Mouse (Mus musculus) hindbrain, embryonic 10.5 days (tissue): ENCODE measurements around the gene Bpifc. TPM values are rescaled to one million over a fixed set of nuclear protein-coding genes. Genes with fewer than 3 reads are reported as not detected.
"Not testable (repeated sequence)": the region's sequence is repeated elsewhere in the genome, so short reads cannot be mapped to it uniquely, and the experiment has no call there.

Experiments used
- DNase-seq: peaks from one replicate; pipeline ENCODE4 v3.0.0-alpha.2; 2017; ENCODE audit warnings: low spot score
- H3K27ac ChIP-seq: fragments of 300-500 bp; sonication (generic); 2 replicates; pipeline ENCODE4 v1.5.1; 2016; ENCODE audit warnings: mild to moderate bottlenecking, moderate library complexity
- H3K27me3 ChIP-seq: fragments of 300-500 bp; sonication (generic); 2 replicates; pipeline ENCODE4 v1.6.1; 2016; ENCODE audit warnings: mild to moderate bottlenecking; ENCODE audit not compliant: poor library complexity, insufficient read depth, severe bottlenecking
- H3K36me3 ChIP-seq: fragments of 300-500 bp; sonication (generic); 2 replicates; pipeline ENCODE4 v1.6.1; 2016; ENCODE audit warnings: mild to moderate bottlenecking, moderate library complexity
- H3K4me1 ChIP-seq: fragments of 300-500 bp; sonication (generic); replicated peaks from 2 replicates; pipeline ENCODE4 v1.6.1; 2016; ENCODE audit warnings: mild to moderate bottlenecking
- H3K4me3 ChIP-seq: fragments of 300-500 bp; sonication (generic); 2 replicates; pipeline ENCODE4 v1.5.1; 2016; ENCODE audit warnings: mild to moderate bottlenecking, moderate library complexity
- H3K9me3 ChIP-seq: fragments of 300-500 bp; sonication (generic); 2 replicates; pipeline ENCODE4 v1.6.1; 2016; ENCODE audit warnings: mild to moderate bottlenecking, moderate library complexity
- WGBS: fragments of 180-500 bp; shearing (Covaris S2); methylation state at CpG from one replicate; pipeline ENCODE4 v1.1.7; 2016; 5-methylcytosine and 5-hydroxymethylcytosine counted together
- polyA plus RNA-seq: library from polyadenylated mRNA; unstranded; fragments of >200 nt; fragmentation: Nextera tagmentation; extraction: Ambion mirVana; gene quantifications from 2 replicates; pipeline ENCODE4 v1.2.1, GENCODE M21; 2016

Gene Bpifc
- polyA plus RNA-seq, 1 experiment from 2014 or later: 0.05 TPM

GRCm38 (mm10) chr10:86030743-86031142, 19.0 kb upstream of the Bpifc start:
- H3K27me3 ChIP-seq: no peaks in the 10 kb centered on the region
- WGBS: 93% methylated on average over 7 of the region's 7 CpGs
- H3K27ac ChIP-seq: no peak overlapping the region
- peaks cover 22% of the 10 kb centered on the region for H3K36me3 ChIP-seq
- DNase-seq: no peak
- H3K9me3 ChIP-seq: no peaks in the 10 kb centered on the region
- H3K4me1 ChIP-seq: no peaks in the 10 kb centered on the region
- no peak overlapping the region for H3K4me3 ChIP-seq

- not testable (repeated sequence) for H3K4me3 ChIP-seq, H3K9me3 ChIP-seq, H3K27me3 ChIP-seq, H3K4me1 ChIP-seq, H3K27ac ChIP-seq, DNase-seq
- 85% methylated on average over 1 of the region's 1 CpGs for WGBS
- H3K36me3 ChIP-seq: peaks cover 22% of the 10 kb centered on the region
These were observed 15.1 kb upstream of the Bpifc start for GRCm38 (mm10) chr10:86026807-86027206.

DNA sequence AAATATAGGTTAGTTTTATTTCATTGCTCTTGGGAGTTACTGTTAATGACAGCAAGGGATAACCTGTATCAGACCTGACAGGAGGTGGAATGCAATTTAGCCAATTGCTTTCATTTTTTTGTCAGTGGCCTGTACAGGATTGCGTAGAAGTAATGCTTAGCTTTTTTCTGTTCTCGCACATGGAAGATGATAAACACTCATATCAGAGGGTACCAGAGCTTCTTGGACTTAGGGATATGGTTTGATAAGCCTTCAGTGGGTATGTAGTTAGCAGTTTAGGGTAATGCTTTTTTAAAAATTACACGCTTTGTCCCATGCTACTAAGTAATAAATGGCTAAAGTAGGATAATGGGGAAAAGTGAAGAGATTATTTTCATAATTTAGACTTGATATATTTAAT, 14.7 kb upstream of the Bpifc start:
- 91% methylated on average over 3 of the region's 3 CpGs for WGBS
- no peak overlapping the region for H3K4me3 ChIP-seq
- no peaks in the 10 kb centered on the region for H3K9me3 ChIP-seq
- DNase-seq: no peak
- H3K27ac ChIP-seq: no peak overlapping the region
- peaks cover 12% of the 10 kb centered on the region for H3K4me1 ChIP-seq
- H3K27me3 ChIP-seq: no peaks in the 10 kb centered on the region
- H3K36me3 ChIP-seq: peaks cover 22% of the 10 kb centered on the region

- Histone ChIP-seq H3K9me3 (no peaks in the 10 kb centered on the region), H3K4me1 (peaks cover 13% of the 10 kb centered on the region), H3K27me3 (no peaks in the 10 kb centered on the region), H3K4me3 (no peak overlapping the region), H3K36me3 (peaks cover 17% of the 10 kb centered on the region), H3K27ac (no peak overlapping the region)
- no peak for DNase-seq
- 90% methylated on average over 2 of the region's 2 CpGs for WGBS
These were observed 14.2 kb upstream of the Bpifc start for GRCm38 (mm10) chr10:86025906-86026305.

DNA sequence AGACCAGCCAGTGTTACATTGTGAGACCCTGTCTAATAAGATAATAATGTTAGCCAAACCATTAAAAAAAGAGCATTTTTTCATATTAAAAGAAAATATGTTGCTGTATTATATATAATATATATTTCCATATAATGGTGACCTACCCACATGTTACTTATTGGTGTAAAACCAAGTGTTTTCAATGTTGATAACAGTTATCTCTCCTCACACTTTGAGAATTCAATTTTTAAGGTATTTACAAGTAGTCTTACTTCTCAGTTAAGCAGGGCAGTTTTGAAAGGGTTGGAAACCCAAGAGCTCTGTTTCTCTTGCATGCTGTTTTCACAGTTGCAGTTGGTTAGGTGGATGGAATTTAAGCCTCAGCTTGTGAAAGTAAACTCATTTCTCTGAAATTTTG, 11.5 kb upstream of the Bpifc start:
- H3K4me3 ChIP-seq: peak overlapping the region; percentile 88; the same call in 1 of the 2 replicates
- H3K36me3 ChIP-seq: peaks cover 6% of the 10 kb centered on the region
- no peaks in the 10 kb centered on the region for H3K9me3 ChIP-seq
- H3K27ac ChIP-seq: no peak overlapping the region
- DNase-seq: no peak
- no peaks in the 10 kb centered on the region for H3K27me3 ChIP-seq
- peaks cover 13% of the 10 kb centered on the region for H3K4me1 ChIP-seq

GRCm38 (mm10) chr10:86022474-86022816, 10.8 kb upstream of the Bpifc start:
- Histone ChIP-seq H3K27ac (peak overlapping the region; percentile 95), H3K9me3 (no peaks in the 10 kb centered on the region), H3K27me3 (no peaks in the 10 kb centered on the region), H3K4me3 (peak overlapping the region; percentile 88), H3K36me3 (peaks cover 6% of the 10 kb centered on the region), H3K4me1 (peaks cover 13% of the 10 kb centered on the region)
- no peak for DNase-seq
- 9% methylated on average over 6 of the region's 6 CpGs for WGBS

DNA sequence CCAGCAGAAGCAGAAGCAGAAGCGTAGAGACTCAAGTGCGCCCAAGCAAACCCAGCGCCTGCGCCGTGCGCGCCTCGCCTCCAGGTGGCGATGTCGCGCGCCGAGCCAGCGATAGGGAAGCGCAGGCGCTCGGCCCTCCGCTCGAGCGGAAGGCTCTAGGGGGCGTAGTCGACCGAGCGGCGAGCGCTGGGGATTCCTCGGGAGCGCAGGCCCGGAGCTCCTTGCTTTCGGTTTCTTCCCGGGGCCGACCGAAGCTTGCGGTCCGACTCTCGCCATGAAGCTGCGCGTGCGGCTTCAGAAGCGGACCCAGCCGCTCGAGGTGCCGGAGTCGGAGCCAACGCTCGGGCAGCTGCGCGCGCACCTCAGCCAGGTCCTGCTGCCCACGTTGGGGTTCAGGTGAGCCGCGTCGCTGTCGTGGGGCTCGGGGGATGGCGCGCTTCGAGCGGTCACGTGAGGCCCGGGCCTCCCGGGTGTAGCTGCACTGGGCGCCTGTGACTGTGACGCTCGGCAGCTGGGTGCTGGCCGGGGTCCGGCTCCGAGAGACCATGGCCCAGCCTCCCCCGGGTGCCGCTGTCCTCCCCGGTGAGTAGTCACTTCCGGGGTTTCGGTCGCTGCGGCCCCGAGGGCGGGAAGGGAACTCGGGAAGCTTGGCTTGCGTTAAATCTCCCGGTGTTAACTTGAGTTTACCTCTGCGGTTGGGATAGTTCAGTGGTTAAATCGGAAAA, 10.2 kb upstream of the Bpifc start, which contains the start of gene Fbxo7:
Fbxo7 (plus strand) TSS at position 224 of the 725 bp plus-strand sequence.
- Histone ChIP-seq H3K27ac (peak within 1 kb of the TSS; percentile 95), H3K4me3 (peak within 1 kb of the TSS; percentile 88), H3K4me1 (peaks cover 13% of the 10 kb centered on the region), H3K9me3 (no peaks in the 10 kb centered on the region), H3K27me3 (no peaks in the 10 kb centered on the region), H3K36me3 (peaks cover 6% of the 10 kb centered on the region)
- WGBS: under 1% methylated on average over 82 of the region's 82 CpGs
- peak; percentile 90 for DNase-seq

GRCm38 (mm10) chr10:86021408-86021748, 9.7 kb upstream of the Bpifc start:
- Histone ChIP-seq H3K27ac (peak overlapping the region; percentile 95), H3K9me3 (no peaks in the 10 kb centered on the region), H3K4me3 (peak overlapping the region; percentile 88), H3K4me1 (peaks cover 13% of the 10 kb centered on the region), H3K36me3 (peaks cover 6% of the 10 kb centered on the region), H3K27me3 (no peaks in the 10 kb centered on the region)
- WGBS: 2% methylated on average over 3 of the region's 3 CpGs
- DNase-seq: no peak

GRCm38 (mm10) chr10:86018813-86019212, 7.1 kb upstream of the Bpifc start:
- peaks cover 13% of the 10 kb centered on the region for H3K4me1 ChIP-seq
- no peak overlapping the region for H3K4me3 ChIP-seq
- no peak for DNase-seq
- no peaks in the 10 kb centered on the region for H3K36me3 ChIP-seq
- 36% methylated on average over 5 of the region's 5 CpGs for WGBS
- no peak overlapping the region for H3K27ac ChIP-seq
- no peaks in the 10 kb centered on the region for H3K9me3 ChIP-seq
- H3K27me3 ChIP-seq: no peaks in the 10 kb centered on the region

DNA sequence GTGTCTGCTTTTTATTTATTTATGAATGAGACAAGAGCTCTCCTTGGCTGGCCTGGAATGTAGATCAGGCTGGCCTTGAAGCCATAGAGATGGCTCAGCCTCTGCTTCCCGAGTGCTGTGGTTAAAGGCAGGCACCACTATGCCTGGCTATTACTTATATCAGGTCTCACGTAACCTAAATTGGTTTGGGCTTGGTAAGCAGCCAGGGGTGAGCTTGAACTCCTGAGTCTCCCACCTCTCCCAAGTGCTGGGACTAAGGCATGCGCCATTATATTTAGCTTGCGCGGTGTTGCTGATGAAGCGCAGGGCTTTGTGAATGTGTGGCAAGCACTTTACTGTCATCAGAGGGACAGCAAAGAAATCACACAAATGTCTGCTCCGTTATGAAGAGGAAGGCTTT, 6.1 kb upstream of the Bpifc start:
- WGBS: 91% methylated on average over 7 of the region's 7 CpGs
- Histone ChIP-seq H3K27me3 (no peaks in the 10 kb centered on the region), H3K4me3 (no peak overlapping the region), H3K9me3 (no peaks in the 10 kb centered on the region), H3K36me3 (no peaks in the 10 kb centered on the region), H3K27ac (no peak overlapping the region), H3K4me1 (peaks cover 11% of the 10 kb centered on the region)
- no peak for DNase-seq

GRCm38 (mm10) chr10:86011172-86011571, 523 bp downstream of the Bpifc start:
- H3K36me3 ChIP-seq: no peaks in the 10 kb centered on the region
- no peaks in the 10 kb centered on the region for H3K9me3 ChIP-seq
- WGBS: 88% methylated on average over 2 of the region's 2 CpGs
- H3K27me3 ChIP-seq: no peaks in the 10 kb centered on the region
- H3K4me3 ChIP-seq: no peak overlapping the region
- no peaks in the 10 kb centered on the region for H3K4me1 ChIP-seq
- no peak overlapping the region for H3K27ac ChIP-seq
- no peak for DNase-seq

GRCm38 (mm10) chr10:86010636-86011035, 1.1 kb downstream of the Bpifc start:
- 72% methylated on average over 6 of the region's 6 CpGs for WGBS
- H3K36me3 ChIP-seq: no peaks in the 10 kb centered on the region
- H3K4me3 ChIP-seq: no peak overlapping the region
- DNase-seq: no peak
- no peak overlapping the region for H3K27ac ChIP-seq
- no peaks in the 10 kb centered on the region for H3K4me1 ChIP-seq
- H3K9me3 ChIP-seq: no peaks in the 10 kb centered on the region
- H3K27me3 ChIP-seq: no peaks in the 10 kb centered on the region

- Histone ChIP-seq H3K27ac (no peak overlapping the region), H3K4me1 (no peaks in the 10 kb centered on the region), H3K9me3 (no peaks in the 10 kb centered on the region), H3K4me3 (no peak overlapping the region), H3K36me3 (no peaks in the 10 kb centered on the region), H3K27me3 (no peaks in the 10 kb centered on the region)
- WGBS: 82% methylated on average over 2 of the region's 2 CpGs
- no peak for DNase-seq
These were observed 2.0 kb downstream of the Bpifc start for GRCm38 (mm10) chr10:86009688-86010087.

- H3K4me1 ChIP-seq: no peaks in the 10 kb centered on the region
- WGBS: 74% methylated on average over 5 of the region's 5 CpGs
- no peaks in the 10 kb centered on the region for H3K36me3 ChIP-seq
- no peak overlapping the region for H3K27ac ChIP-seq
- H3K27me3 ChIP-seq: no peaks in the 10 kb centered on the region
- no peak for DNase-seq
- no peak overlapping the region for H3K4me3 ChIP-seq
- no peaks in the 10 kb centered on the region for H3K9me3 ChIP-seq
These were observed 5.2 kb downstream of the Bpifc start for GRCm38 (mm10) chr10:86006455-86006854.
